Mouse (Mus musculus) hindbrain, postnatal 0 days (tissue): ENCODE measurements at regions not wholly inside any gene's neighbourhood (a gene's known extent, or its start where the extent isn't known, plus 50 kb on each side); places are given as distances from the start of the nearest gene placed in this dataset.
A peak's percentile ranks its signal among the peaks of the same experiment; 100 is the strongest.

Source experiments
- ATAC-seq: fragments of 200-750 bp; cut with Nextera tagmentation; 2 replicates; pipeline ENCODE4 v1.8.0; 2017; ENCODE audit warnings: mild to moderate bottlenecking, moderate TSS enrichment, moderate library complexity
- DNase-seq: peaks from one replicate; pipeline ENCODE4 v3.0.0-alpha.2; 2015; ENCODE audit warnings: low spot score
- H3K27ac ChIP-seq: fragments of 300-500 bp; sonication (generic); 2 replicates; pipeline ENCODE4 v1.5.1; 2014; ENCODE audit warnings: mild to moderate bottlenecking
- H3K27me3 ChIP-seq: fragments of 300-500 bp; sonication (generic); 2 replicates; pipeline ENCODE4 v1.6.1; 2014; ENCODE audit warnings: low read length, mixed read lengths; ENCODE audit not compliant: insufficient read depth
- H3K36me3 ChIP-seq: fragments of 300-500 bp; sonication (generic); 2 replicates; pipeline ENCODE4 v1.6.1; 2014; ENCODE audit warnings: low read length, mixed read lengths; ENCODE audit not compliant: insufficient read depth
- H3K4me1 ChIP-seq: fragments of 300-500 bp; sonication (generic); 2 replicates; pipeline ENCODE4 v1.6.1; 2014; ENCODE audit warnings: antibody characterized with exemption, low read length, mixed read lengths; ENCODE audit not compliant: insufficient read depth
- H3K4me2 ChIP-seq: fragments of 300-500 bp; sonication (generic); 2 replicates; pipeline ENCODE4 v1.6.1; 2014; ENCODE audit warnings: low read depth, mild to moderate bottlenecking, low read length, moderate library complexity, mixed read lengths
- H3K4me3 ChIP-seq: fragments of 300-500 bp; sonication (generic); 2 replicates; pipeline ENCODE4 v1.5.1; 2014; ENCODE audit warnings: low read length
- H3K9ac ChIP-seq: fragments of 300-500 bp; sonication (generic); replicated peaks from 2 replicates; pipeline ENCODE4 v1.6.1; 2014; ENCODE audit warnings: mild to moderate bottlenecking, low read length, moderate library complexity, mixed read lengths
- H3K9me3 ChIP-seq: fragments of 300-500 bp; sonication (generic); 2 replicates; pipeline ENCODE4 v1.6.1; 2016; ENCODE audit warnings: low read length, mixed read lengths
- CTCF ChIP-seq: IDR thresholded peaks from 2 replicates; pipeline ENCODE4 v1.5.1; 2016; ENCODE audit warnings: antibody characterized with exemption, control low read depth, low read depth
- WGBS: fragments of 180-500 bp; shearing (Covaris S2); extraction: QIAGEN DNeasy Blood & Tissue Kit; methylation state at CpG from one replicate; pipeline ENCODE4 v1.1.7; 2014; 5-methylcytosine and 5-hydroxymethylcytosine counted together

DNA sequence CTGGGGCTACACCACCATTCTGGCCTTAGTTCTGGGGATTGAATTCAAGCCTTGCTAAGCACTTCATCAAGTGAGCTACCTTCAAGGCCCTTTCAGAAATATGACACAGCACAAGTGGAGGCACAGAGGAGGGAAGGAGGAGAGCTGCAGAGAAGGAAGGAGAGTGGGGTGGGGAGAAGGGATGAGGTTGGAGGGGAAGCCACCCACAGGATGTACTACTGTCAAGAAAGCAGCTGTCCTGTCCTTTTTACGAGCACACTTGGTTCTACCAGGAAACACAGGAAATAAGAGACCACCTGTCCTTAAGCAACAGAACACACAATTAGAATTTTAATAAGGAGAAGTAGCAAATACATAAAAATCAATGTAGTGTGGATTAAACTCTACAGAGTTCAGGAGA lies 210.5 kb upstream of the Mkln1 start:
- Histone ChIP-seq H3K36me3 (no peaks in the 10 kb centered on the region), H3K9ac (no peak overlapping the region), H3K27me3 (no peaks in the 10 kb centered on the region), H3K4me2 (no peak overlapping the region), H3K4me1 (no peaks in the 10 kb centered on the region), H3K9me3 (no peaks in the 10 kb centered on the region), H3K27ac (no peak overlapping the region), H3K4me3 (no peak overlapping the region)
- ATAC-seq (no peak), DNase-seq (no peak)
- TF ChIP-seq CTCF = no peak
- 75% methylated on average over 1 of the region's 1 CpGs for WGBS

DNA sequence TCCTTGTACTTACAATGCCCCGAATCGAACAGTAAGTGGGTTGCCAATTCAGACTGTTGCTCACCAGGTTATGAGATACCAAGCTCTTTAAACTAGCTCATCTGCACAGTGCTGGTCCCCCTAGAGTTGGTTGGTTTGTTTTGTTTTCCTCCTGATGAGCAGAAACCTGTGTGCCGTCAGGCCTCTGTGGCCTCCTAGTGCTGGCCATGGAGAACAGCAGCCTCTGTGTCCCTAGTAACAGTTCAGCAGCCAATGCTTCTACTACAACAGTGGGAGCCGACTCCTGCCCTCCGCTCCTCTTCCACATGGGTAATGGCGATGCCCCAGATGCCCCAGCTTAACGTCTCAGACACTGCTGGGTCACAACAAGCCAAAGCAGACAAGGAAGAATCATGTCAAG lies 209.5 kb upstream of the Mkln1 start:
- Histone ChIP-seq H3K9ac (no peak overlapping the region), H3K27me3 (no peaks in the 10 kb centered on the region), H3K4me3 (no peak overlapping the region), H3K27ac (no peak overlapping the region), H3K9me3 (no peaks in the 10 kb centered on the region), H3K4me2 (no peak overlapping the region), H3K4me1 (no peaks in the 10 kb centered on the region), H3K36me3 (no peaks in the 10 kb centered on the region)
- 53% methylated on average over 7 of the region's 7 CpGs for WGBS
- ATAC-seq = peak; percentile 73
- peak; percentile 61 for DNase-seq
- TF ChIP-seq CTCF = peak; percentile 76

DNA sequence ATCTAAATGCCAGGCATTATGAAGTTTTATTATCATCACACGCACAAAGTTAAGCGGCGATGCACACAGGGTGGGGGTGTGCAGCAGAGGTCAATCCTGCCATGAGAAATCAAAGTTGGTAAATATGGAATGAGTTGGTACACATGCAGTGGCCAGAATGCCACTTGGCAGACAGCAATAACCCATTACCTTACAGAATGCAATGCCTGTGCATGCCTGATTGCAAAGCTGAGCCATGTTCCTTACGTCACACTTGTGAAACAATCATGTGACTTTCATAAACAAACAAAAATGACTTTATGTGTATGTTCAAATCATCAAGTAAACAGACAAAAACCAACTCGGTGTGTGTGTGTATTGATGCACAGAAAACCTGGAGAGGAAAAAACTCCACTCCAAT lies 208.5 kb upstream of the Mkln1 start:
- TF ChIP-seq CTCF = no peak
- Histone ChIP-seq H3K27me3 (no peaks in the 10 kb centered on the region), H3K36me3 (no peaks in the 10 kb centered on the region), H3K4me1 (no peaks in the 10 kb centered on the region), H3K4me3 (no peak overlapping the region), H3K4me2 (no peak overlapping the region), H3K9me3 (no peaks in the 10 kb centered on the region), H3K27ac (no peak overlapping the region), H3K9ac (no peak overlapping the region)
- DNase-seq (no peak), ATAC-seq (no peak)
- 81% methylated on average over 5 of the region's 5 CpGs for WGBS

DNA sequence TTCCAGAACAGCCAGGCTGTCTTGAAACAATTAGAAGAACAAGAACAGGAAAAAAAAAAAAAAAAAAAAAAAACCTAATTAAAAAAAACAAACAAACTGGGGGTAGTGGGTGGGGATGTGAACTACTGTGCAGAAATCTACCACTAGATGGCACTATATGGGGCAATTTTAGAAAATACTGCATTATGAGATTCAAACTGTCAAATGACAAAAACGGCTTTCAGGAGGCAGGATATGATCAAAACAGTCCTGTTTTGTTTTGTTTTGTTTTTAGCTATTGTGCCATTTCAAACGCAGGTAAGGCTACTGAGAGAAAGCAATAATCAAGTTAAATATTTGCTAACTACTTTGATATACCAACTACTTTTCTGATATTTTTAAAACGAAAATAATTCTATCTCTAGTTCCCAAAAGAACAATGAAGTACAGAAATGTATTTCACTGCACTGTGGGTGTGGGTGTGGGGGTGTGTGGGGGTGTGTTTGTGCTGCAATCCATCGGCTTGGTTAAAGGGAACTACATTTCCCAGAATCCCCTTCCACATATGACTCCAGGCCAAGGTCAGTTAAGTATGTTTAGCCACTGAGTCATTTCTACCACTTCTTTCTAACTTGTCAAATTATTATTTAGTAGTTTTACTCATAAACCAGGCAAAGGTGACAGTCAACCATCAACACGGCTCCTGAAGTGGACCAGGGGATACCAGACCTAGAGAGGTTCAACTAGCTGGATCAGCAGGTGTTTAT lies 207.7 kb upstream of the Mkln1 start:
- H3K9me3 ChIP-seq = no peaks in the 10 kb centered on the region
- H3K27me3 ChIP-seq = no peaks in the 10 kb centered on the region
- H3K4me3 ChIP-seq = no peak overlapping the region
- WGBS = 52% methylated on average over 5 of the region's 5 CpGs
- no peaks in the 10 kb centered on the region for H3K36me3 ChIP-seq
- H3K4me1 ChIP-seq = no peaks in the 10 kb centered on the region
- no peak overlapping the region for H3K27ac ChIP-seq
- DNase-seq = peak; percentile 75
- H3K4me2 ChIP-seq = no peak overlapping the region
- TF ChIP-seq CTCF = peak; percentile 71
- no peak overlapping the region for H3K9ac ChIP-seq
- ATAC-seq = no peak

DNA sequence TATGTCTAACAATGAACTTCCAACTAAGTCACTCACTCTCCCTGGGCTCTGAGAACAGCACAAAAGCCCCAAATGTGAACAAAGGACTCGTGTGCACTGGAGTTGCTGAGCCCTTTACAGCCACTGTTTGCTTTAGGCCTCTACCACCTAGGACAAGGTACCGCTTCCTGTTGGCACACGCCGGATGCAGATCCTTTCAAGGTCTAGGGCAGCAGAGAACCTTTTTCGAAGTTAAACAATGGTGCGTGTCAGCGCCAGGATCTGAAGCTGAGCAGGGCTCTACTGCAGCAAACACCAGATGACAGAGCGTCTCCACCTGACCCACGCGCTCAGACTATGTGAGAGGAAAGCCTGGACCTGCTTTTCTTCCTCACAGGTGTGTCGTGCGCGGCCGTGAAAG lies 207.0 kb upstream of the Mkln1 start:
- no peak overlapping the region for H3K4me2 ChIP-seq
- 90% methylated on average over 14 of the region's 14 CpGs for WGBS
- H3K27me3 ChIP-seq = no peaks in the 10 kb centered on the region
- ATAC-seq = no peak
- H3K36me3 ChIP-seq = no peaks in the 10 kb centered on the region
- TF ChIP-seq CTCF = no peak
- no peak overlapping the region for H3K4me3 ChIP-seq
- no peak for DNase-seq
- H3K9me3 ChIP-seq = no peaks in the 10 kb centered on the region
- no peak overlapping the region for H3K9ac ChIP-seq
- H3K4me1 ChIP-seq = no peaks in the 10 kb centered on the region
- H3K27ac ChIP-seq = no peak overlapping the region

DNA sequence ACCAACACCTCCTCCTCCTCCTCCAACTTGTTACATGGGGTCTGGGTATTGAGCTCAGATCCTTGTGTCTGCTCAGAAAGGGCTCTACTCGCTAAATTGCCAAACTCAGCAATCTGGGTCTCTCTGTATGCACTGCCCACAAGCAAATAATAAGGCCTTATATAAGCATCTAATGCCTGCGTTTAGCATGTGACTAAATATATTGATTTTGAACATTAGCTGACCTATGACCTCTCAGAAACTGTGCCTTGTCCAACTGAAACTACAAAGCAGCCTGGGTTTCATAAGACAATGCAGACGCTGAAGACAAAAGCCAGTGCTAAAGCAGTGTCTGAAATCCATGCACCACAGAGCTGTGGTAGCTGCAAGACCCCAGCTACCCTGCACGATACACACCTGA lies 206.3 kb upstream of the Mkln1 start:
- TF ChIP-seq CTCF = no peak
- no peaks in the 10 kb centered on the region for H3K36me3 ChIP-seq
- H3K9me3 ChIP-seq = no peaks in the 10 kb centered on the region
- 83% methylated on average over 4 of the region's 4 CpGs for WGBS
- H3K4me2 ChIP-seq = no peak overlapping the region
- no peak overlapping the region for H3K27ac ChIP-seq
- no peak overlapping the region for H3K9ac ChIP-seq
- no peak overlapping the region for H3K4me3 ChIP-seq
- no peaks in the 10 kb centered on the region for H3K27me3 ChIP-seq
- ATAC-seq (no peak), DNase-seq (no peak)
- H3K4me1 ChIP-seq = no peaks in the 10 kb centered on the region

DNA sequence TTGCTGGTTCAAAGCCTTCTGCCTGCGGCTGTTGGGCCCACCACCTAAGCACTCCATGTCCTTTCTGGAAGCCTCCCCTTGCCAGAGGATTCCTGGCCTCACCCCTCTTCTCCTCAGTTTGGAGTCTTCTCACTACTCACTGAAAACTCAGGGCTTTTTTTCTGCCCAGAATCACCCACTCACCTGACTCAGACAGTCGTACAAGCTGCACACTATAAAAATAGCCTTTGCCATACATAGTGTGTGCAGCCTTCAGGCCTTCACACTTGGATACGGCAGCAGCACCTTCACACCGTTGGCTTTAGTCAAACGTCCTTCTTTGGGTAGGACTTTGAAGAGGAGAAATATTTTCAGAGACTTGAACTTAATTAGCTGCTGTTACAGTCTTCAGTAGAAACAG lies 205.3 kb upstream of the Mkln1 start:
- DNase-seq = no peak
- WGBS = 93% methylated on average over 5 of the region's 5 CpGs

More for the DNA sequence above, 205.3 kb upstream of the Mkln1 start:
- H3K9me3 ChIP-seq = no peaks in the 10 kb centered on the region
- H3K4me1 ChIP-seq = no peaks in the 10 kb centered on the region
- no peak overlapping the region for H3K27ac ChIP-seq
- TF ChIP-seq CTCF = no peak
- H3K9ac ChIP-seq = no peak overlapping the region
- no peaks in the 10 kb centered on the region for H3K36me3 ChIP-seq
- no peak for ATAC-seq
- no peak overlapping the region for H3K4me3 ChIP-seq
- no peak overlapping the region for H3K4me2 ChIP-seq
- H3K27me3 ChIP-seq = no peaks in the 10 kb centered on the region
